Mouse (Mus musculus) adrenal gland, postnatal 10 days (tissue): ENCODE measurements at regions not wholly inside any gene's neighbourhood (a gene's known extent, or its start where the extent isn't known, plus 50 kb on each side); places are given as distances from the start of the nearest gene placed in this dataset.
"Not testable (repeated sequence)": the region's sequence is repeated elsewhere in the genome, so short reads cannot be mapped to it uniquely, and the experiment has no call there.

Source experiments
- DNase-seq: peaks from one replicate; pipeline ENCODE4 v3.0.0; 2021; ENCODE audit warnings: mixed read lengths

DNA sequence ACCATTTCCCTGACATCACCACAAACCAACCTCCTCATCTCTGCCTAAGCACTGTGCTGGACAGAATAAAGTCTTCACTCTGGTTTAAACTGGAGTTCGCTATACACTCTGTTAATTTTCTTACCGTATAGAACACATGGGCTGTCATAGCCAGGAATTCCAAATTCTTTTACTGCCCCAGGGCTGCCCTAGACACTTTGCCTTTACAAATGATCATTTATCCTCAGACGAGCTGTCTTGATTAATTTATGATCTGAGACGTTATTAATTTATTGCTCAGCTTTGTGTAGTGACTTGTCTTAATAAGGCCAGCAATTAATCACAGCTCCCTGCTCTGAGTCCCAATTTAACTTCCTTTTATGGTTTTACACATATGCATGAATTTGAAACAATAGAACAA lies 125.2 kb upstream of the Lnx1 start:
- DNase-seq, result no peak

DNA sequence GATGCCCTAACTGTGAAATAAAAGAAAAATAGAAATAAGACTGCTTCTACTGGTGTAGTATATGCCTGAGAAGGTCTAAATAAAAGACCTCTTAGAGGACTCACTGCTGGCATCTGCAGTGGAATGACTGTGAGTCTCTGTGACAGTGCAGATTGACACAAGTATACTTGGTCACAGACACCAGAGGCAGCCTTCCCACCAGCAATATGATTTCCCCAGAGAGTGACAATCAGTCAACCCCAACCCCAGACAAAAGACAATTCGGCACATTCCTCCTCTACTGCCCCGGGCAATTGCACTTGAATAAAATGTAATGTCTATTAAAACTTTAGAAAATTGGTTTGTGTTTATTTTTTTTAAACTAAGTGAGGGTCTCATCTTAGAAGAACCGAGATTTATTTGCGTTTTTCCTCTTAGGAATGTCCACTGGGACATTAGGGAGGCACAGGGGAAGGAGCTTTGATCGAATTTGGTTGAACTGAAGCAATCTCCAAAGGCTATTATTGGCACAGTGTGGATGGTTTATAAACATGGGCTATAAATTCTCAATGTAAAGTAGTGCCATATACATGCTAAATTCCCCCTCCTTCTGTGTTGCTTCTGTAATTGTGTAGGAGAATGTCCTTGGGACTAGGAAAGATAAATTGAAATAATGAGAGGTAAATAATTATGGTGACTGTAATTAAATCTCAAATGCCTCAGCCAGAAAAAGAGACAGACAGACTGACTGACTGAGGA lies 123.0 kb upstream of the Lnx1 start:
- no peak for DNase-seq

DNA sequence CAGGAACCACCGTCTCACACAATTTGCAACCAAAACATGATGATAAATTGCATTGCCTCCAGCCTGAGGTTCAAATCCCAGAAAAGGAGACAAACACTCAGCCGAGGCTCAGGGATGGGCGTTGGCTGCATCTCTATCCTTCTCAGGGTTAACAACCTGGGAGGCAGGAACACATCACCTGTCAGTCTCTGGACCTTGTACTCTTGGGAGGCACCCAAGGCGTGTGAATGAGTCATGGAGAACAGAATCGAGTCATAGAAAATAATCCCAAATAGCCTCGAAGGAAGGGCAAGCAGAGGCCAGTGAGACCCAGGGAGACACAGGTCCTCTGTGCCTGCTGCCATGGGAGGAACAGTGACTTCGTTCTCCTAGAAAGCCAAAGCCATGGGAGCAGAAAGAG lies 121.0 kb upstream of the Lnx1 start:
- no peak for DNase-seq

DNA sequence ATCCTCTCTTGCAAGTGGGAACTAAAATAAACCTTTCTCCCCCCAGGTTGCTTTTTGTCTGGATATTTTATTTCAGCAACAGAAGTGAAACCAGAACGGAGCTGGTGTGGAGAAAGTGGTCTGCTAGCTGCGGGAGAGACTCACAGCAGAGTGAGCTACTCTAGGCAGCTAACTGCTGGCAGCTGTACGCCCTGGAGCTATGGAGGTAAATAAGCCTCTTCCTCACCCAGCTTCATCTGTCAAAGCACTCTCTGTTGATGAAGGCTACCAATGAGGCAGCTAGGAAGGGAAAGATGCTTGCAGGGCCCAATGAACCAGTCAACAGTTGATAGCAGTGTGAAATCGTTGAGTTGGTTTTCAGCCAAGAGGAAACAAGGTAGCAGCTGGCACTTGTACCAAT lies 119.3 kb upstream of the Lnx1 start:
- no peak for DNase-seq

DNA sequence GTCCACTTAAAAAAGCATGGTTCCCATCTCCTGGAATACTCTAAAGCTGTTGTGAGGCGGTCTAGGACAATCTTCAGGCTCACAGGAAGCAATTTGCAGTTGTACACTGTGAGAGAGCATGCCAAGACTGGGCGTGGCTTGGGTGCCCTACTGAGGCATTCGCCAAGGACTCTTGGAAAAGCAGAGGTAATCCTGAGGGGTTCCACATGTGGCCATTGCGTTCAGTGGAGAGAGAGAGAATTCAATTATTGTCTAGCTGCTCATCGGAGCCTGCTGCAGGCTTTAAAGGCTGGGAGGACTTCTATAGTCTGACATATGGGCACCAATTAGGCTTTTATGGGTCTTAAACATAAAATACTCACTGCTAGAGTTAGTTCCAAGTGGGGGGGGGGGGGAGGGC lies 113.8 kb upstream of the Lnx1 start:
- DNase-seq, result peak; percentile 72

DNA sequence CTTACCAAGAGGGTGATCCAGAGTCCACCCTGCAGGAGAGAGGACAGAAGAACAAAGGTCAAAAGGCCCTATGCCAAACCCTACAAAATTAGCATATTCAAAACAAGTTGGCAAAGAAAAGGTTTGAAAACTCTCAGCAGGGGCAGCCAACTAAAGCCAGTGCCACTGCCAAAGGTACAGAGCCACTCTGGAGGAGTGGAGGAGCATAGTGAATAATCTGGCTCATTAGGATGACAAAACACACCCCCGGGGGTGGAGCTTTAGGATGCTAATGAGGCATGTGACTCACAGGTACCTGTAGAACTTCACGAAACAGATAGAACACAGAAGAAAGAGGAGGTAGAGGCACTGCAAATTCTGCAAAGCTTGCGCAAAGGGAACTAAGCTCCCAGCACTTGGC lies 110.7 kb upstream of the Lnx1 start:
- DNase-seq, result peak; percentile 20

DNA sequence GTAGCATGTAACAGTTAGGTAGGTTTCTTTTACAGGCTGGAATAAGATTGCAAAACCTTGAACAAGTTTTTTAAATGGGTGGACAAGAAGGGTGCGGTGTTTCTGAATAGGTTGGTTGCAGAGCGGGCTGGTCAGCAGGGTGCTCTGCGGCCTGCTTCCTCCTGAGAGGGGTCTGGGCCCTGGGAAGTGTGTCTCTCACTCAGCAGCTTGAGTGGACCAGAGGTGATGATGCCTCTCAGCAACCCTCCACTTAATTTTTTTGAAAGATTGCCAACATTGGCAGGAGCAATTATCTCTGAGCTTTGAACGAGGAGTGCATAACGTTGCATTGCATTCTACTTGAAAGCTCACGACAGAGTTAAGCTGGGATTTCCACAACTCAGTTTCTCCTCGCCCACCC lies 108.3 kb upstream of the Lnx1 start:
- DNase-seq, result no peak

DNA sequence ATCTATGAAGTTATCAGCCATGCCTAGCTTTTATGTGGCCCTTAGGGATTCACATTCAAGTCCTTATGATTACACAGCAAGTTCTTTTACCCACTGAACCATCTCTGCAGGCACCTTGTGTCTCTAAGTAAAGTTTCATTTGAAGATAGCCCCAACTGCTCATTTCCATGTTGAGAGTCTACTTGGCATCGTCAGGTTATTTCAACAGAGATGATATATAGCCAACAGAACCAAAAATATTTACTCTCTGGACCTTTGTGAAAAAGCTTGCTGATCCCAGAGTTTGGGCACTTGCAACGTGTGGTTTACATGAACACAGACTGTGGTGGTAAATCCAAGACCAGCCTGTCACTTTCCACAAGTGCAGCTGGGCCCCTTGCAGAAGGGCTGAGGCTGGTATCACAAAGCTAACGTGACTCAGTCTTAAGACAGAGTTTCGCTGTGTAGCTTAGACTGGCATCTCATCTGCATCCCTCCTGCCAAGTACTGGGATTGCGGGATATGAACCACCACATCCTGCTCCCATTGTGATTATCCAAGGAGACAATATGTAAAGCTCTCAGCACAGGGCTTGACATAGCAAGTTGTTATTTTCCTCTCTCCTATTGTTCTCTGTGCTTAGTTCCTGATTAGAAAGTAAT lies 105.0 kb upstream of the Lnx1 start:
- no peak for DNase-seq

DNA sequence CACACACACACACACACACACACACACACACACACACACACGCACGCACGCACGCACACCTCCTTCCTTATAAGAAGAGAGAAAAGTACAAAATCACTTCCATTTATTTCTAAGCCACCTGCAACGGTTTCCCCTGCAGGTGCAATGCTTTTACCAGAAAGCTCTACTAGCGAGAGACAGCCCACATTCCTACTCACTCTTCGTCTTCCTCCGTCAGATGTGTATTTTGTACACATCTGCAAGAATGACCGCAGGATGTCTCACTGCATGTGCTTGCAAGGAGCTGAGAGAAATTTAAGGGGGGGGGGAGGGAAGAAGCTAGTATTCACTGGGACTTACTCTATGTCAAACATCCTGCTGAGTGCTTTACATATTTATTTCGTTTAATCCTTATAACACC lies 99.2 kb upstream of the Lnx1 start:
- DNase-seq, result no peak

DNA sequence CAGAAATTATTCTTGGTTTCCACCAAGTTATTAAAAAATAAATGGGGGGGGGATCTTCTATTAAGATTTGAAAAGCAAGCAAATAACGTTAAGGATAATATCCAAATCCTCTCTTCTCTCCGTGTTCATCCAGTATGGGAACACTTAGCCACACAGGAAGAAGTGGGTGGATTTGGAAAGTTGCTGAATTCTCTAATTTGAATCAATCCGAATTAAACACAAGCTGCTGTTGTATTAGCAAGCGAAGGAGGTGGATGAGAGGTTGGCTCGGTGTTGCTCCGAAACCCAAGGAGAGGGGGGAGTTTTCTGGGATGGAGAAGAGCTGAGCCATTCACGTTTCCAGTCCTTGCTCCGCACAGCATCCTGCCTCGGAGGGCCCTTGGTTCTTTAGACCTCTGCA lies 97.6 kb upstream of the Lnx1 start:
- no peak for DNase-seq

DNA sequence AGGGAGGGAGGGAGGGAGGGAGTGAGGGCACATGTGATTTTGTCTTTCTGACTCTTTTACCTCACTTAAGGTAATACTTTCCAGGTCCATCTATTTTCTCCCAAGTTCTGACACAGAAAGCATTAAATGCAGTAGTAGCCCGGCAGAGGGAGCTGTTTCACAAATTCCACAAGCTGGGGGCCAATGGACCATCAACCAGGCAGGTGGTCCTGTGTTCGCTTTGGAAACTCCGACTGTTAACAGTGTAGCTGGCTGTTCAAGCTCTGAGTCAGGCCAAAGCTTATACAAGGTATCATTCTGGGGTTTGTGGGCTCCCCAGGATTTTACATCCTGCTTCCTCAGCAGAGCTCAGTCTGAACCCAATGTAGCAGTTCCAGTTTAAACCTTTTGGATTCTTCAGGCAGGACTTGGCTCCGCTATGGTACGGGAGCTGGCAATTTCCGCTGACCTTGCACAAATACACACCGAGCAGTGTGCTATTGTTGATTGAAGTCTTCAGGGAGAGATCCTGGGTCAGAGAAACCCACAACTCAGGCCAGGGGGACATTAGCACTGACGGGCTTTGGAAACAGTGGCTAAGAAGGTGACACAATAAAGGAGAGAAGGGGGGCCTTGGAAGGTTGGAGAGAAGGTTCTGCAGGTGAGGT lies 93.8 kb upstream of the Lnx1 start:
- peak; percentile 59 for DNase-seq

DNA sequence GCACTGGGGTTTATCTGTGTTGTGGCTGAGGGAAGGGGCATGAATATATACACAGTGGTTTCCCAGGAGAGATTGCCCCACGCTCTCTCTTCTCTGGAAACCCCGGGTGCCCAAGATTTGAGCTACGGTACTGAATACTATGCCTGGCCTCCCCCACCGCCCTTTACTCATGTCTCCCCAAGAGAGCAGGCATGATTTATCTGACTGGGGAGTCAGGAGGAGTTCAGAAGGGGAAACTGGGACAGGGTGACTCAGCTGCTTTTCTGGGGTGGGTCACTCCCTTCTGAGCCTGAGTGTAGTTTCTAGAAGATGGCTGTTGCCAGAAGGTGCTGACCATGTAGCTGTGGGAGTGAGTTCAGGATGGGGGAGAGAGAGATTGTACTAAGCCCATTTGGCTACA lies 92.0 kb upstream of the Lnx1 start:
- no peak for DNase-seq

DNA sequence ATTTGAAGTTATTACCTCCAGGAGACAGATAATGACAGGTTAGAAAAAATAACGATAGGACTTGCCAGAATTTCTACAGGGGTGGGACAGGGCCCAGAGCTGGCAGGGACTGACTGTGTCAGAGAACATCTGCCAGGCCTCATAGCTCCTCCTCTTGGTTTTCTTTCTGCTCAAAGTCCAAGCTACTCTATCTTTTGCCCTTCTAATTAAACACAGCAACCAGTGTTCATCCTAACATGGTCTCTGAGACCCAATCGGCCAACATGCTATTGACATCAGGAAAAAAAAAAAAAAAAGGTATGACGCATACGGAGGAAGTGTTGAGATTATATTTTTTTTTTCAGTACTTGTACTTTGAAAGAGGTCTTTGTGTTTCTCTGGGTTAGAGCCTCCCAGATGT lies 90.7 kb upstream of the Lnx1 start:
- DNase-seq, result peak; percentile 54

DNA sequence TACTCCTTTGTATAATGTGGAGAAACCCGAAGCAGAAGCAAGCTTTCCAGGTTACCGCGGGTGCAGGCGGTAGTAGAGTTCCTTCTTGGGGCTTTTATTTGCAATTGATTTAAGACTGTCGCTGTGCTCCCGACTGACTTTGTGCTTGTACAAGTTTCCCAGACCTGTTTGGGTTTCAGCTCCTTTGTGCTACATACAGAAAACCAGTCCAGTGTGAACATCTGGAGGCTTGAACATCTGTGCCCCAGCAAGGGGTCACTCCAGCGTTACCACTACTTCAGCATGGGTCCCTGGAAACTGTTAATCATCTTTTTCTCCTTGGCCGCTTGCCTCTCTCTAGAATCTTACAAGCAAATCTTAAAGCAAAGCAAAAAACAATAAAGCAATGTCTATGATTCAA lies 90.2 kb upstream of the Lnx1 start:
- no peak for DNase-seq

DNA sequence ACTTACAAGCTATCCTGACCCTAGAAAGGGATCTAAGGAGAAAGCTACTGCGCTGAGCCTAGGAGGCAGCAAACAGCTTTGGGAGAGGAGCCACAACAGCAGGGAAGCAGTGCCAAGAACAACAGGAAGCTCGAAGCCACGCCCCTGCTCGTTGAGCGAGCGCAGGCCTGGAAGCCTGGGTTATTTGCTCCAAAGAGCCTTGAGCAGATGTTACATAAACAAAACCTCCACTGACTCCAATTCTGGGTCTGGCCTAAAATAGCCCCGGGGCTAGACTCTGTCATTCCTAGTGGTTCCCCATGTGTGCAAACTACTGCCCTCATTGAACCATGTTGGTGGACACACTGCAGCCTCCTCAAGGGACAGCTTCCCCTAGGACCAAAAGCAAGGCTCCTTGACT lies 89.6 kb upstream of the Lnx1 start:
- DNase-seq, result peak; percentile 92

DNA sequence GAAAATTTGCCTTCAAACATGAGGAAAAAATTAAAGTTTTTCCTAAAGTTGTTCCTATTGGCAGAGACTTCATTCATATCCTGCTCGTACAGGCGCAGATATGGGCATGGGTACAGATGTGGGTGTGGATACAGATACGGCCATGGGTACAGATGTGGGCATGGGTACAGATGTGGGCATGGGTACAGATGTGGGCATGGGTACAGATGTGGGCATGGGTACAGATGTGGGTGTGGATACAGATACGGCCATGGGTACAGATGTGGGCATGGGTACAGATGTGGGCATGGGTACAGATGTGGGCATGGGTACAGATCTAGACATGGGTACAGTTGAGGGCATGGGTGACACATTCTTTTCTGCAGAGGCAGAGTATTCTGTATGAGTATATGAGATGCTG lies 87.8 kb upstream of the Lnx1 start:
- DNase-seq, result not testable (repeated sequence)

DNA sequence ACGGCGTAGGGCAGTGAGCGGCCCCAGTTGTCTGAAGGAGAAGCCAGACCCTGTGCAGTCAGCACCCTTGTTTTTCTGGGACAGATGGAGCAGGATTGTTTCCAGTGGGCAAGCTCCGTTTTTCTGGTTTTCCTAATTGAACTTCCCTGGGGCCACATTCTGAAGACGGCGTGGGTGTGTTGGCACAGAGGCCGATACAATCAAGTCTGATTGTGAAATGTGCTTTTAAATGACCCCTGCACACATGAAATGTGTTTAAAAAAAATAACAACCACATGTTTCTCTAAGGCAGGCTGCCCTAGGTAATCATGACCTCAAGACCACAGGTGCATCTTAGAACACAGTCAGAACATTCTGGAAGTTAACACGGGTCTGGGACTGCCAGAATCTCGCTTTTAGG lies 81.2 kb upstream of the Lnx1 start:
- peak; percentile 45 for DNase-seq

DNA sequence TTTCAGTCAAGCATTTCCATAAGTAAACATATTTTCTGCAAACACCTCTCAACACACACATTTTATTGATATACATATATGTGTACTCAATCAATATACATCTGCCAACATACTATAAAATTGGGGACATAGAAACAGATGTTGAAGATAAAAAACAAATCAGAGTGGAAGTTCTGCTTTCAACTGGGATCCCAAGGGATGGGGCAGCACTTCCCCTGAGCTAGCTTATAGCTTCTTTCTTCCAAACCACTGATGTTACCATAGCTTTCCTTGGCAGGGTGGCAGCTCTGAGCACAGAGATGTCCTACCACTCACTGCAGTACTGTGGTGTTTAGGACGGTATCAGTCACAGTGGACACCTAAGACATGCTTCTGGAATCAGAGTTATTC lies 75.4 kb upstream of the Lnx1 start:
- no peak for DNase-seq

DNA sequence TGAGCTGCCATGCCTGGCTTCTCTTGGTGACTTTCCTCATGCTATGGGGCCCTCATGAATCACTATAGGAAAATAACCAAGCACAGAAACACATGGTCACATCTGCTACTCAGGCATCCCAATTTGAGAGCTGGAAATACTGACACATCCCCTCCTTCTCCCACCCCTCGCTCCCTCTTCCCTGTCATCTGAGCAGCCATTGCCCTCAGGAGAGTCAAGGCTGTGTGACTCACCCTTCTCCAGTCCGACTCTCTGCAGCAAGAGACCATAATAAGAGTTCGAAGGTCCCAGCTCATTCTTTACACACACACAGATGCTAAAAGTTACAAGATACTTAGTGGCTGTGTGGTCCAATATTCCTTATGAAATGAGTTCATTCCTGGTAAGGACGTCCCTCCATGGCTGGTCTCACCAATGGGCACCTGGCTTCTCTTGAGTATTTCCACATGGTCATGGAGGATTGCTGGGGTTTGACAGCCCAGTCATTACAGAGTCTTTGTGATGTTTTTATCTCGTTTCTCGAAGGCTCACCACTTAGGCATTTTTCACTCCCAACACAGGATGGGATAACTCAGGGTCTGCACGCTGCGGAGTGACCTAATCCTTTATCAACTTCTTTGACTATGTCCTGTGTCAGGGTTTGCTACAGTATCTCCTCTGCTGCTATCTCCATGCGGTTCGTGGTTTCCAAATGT lies 74.8 kb upstream of the Lnx1 start:
- peak; percentile 49 for DNase-seq

DNA sequence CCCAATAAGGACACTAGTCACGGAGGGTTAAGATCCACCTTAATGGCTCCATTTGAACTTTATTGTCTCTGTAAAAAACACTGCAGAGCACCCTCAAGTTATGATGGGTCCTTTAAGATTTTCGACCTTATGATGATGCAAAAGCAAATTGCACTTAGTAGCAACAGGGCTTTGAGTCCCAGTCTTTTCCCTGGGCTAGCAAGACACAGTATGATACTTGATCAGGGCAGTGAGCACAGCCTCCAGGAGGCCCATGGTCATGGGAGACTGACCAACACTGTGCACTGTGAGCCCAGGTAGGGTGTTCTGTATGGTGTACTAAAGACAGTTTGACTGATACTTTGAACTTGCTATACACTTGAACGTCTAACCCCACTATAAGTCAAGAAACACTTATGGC lies 73.4 kb upstream of the Lnx1 start:
- no peak for DNase-seq

DNA sequence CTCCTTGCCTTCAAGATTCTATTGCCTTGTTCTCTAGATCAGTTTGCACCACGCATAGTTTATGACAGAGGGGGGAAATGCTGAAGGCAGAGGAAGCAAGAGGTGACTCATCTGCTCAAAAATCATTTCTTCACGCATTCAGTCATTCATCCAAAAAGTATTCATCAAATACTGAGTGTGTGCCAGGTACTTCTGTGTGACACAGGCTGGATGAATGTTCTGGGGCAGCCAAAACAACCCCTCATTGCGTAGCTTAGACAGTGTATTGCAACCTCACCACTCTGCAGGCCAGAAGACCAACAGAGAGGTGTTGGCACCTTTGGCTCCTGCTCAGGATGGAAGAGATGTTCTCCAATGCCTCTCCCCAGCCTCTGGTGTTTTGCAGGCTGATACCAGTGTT lies 72.9 kb upstream of the Lnx1 start:
- DNase-seq, result no peak

DNA sequence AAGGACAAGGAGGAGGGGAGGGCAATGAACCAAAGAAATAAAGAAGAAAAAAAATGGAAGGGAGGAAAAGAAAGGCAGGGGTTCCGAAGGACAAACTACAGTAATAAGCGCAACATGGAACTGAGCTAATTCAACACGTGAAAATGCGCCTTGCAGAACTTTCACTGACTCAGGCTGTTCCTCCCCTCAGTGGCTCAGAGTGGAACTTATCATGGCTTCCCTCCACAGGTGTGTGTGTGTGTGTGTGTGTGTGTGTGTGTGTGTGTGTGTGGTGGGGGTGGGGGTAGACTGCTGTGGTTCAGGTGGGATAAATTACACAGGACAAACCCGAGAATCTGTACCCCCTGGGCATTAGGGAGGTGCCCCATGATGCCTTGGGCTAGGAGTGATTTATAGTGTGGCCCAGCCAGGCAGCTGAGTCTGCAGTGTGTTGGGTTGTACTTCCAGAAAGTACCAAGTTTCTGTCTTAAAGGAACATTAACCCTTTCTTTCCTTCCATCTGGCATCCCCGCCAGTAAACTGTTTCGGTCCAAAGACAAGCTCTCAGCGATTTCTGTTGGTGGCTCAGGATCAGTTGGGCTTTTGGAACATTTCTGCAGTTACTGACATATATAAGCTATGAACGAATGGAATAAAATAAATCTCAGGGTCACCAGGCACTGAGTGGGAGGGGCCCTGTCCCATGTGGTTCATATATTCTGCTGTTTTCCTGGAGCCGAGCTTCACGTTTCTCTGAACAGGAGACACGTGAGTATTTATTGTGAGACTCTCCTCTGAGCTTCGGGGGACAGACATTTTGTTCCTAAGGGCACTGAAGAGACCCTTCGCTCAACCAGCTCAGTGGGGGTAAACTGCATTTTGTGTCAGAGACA lies 71.1 kb upstream of the Lnx1 start:
- no peak for DNase-seq
